Mouse (Mus musculus) macrophage (primary cell): Measurements from ENCODE around the gene Tuba4a. TPM values are rescaled to one million over a fixed set of nuclear protein-coding genes. Genes with fewer than 3 reads are reported as not detected.
A peak's percentile ranks its signal among the peaks of the same experiment; 100 is the strongest.

Experiments
- H3K27ac ChIP-seq: fragments of 350-480 bp; formaldehyde crosslinking; 2 replicates; pipeline ENCODE4 v1.9.0; 2021
- H3K36me3 ChIP-seq: fragments of 350-480 bp; formaldehyde crosslinking; 2 replicates; pipeline ENCODE4 v1.9.0; 2021; ENCODE audit errors: inconsistent target
- H3K4me3 ChIP-seq: fragments of 350-480 bp; formaldehyde crosslinking; 2 replicates; pipeline ENCODE4 v1.9.0; 2021; ENCODE audit errors: inconsistent target
- H3K79me2 ChIP-seq: fragments of 350-480 bp; formaldehyde crosslinking; 2 replicates; pipeline ENCODE4 v1.9.0; 2021; ENCODE audit errors: inconsistent target
- WGBS: methylation state at CpG from one replicate; pipeline ENCODE4 v1.1.7; 2026; ENCODE audit warnings: inconsistent platforms; ENCODE audit not compliant: missing documents; 5-methylcytosine and 5-hydroxymethylcytosine counted together
- polyA plus RNA-seq: library from polyadenylated mRNA; stranded (reverse); fragments of 250-400 nt; gene quantifications from 3 replicates; pipeline ENCODE4 v1.2.4, GENCODE M21; 2018; ENCODE audit warnings: inconsistent platforms

Gene Tuba4a
- polyA plus RNA-seq, 1 experiment from 2014 or later = 23.4 TPM

GRCm38 (mm10) chr1:75225473-75225872, 5.8 kb upstream of the Tuba4a start:
- Histone ChIP-seq H3K4me3 (no peak overlapping the region), H3K79me2 (no peaks in the 10 kb centered on the region), H3K36me3 (no peaks in the 10 kb centered on the region), H3K27ac (no peak overlapping the region)
- 40% methylated on average over 3 of the region's 3 CpGs for WGBS

DNA sequence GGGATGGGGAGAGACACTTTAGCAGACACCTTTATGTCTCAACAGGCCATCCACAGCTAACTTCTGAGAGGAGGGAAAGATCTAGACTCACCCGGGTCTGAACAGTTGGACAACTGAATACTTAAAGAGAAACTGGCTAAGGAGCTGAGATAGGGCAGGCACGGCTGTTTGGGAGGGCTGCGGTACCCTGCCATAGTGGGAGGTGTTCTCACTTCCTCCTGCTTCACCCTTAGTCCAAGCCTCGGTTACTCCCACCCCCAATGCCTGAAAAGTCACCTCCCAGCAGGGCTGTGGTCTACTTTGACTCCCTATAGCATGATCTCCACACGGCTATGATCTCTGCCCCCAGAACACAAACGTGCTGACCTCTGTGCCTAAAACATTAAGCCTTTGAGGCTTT, 3.9 kb upstream of the Tuba4a start:
- no peak overlapping the region for H3K4me3 ChIP-seq
- H3K27ac ChIP-seq = no peak overlapping the region
- 9% methylated on average over 6 of the region's 6 CpGs for WGBS
- H3K36me3 ChIP-seq = no peaks in the 10 kb centered on the region
- H3K79me2 ChIP-seq = peaks cover 5% of the 10 kb centered on the region; the same call in 1 of the 2 replicates

DNA sequence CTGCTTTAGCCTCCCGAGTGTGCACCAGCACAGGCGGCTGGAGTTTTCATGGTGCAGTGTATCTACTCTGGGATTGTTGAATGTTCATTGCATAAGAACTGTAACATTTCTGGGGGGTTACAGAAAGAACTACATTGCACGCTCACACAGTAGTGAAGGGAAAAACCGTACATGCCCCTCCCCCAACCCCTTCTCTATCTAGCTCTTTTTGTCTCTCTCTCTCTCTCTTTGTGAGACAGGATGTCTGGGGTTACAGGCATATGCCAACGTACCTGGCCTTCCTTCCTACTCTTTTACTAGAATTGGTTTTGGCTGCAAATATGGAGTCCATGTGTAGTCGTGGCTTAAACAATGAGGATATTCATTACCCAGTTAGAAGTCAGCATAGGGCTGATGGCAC, 3.3 kb upstream of the Tuba4a start:
- 44% methylated on average over 6 of the region's 6 CpGs for WGBS
- no peak overlapping the region for H3K27ac ChIP-seq
- H3K4me3 ChIP-seq = no peak overlapping the region
- no peaks in the 10 kb centered on the region for H3K36me3 ChIP-seq
- H3K79me2 ChIP-seq = peaks cover 11% of the 10 kb centered on the region; the same call in 1 of the 2 replicates

DNA sequence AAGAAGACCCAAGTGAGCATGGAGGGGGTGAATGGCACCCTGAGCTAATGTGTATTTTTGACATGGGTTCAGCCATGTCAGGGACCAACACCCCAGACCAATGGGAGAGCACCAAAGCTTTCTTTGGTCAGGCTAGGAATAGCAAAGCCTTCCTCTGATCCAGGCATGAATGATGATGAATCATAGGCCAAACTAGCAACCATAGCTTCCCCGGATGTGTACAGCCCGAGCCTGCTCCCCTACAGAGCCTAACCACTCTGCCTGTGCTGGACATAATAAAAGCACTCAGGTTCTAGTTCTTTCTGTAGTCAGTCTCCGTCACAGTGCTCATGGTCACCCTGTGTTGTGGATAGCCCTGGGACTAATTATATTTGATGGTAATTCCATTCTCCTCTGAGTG, 1.9 kb upstream of the Tuba4a start:
- H3K79me2 ChIP-seq = peaks cover 20% of the 10 kb centered on the region; the same call in 1 of the 2 replicates
- no peak overlapping the region for H3K27ac ChIP-seq
- WGBS = 87% methylated on average over 3 of the region's 3 CpGs
- no peaks in the 10 kb centered on the region for H3K36me3 ChIP-seq
- H3K4me3 ChIP-seq = no peak overlapping the region

- Histone ChIP-seq H3K4me3 (peak overlapping the region; percentile 89), H3K36me3 (peaks cover 15% of the 10 kb centered on the region; the same call in 1 of the 2 replicates), H3K27ac (peak overlapping the region; percentile 62), H3K79me2 (peaks cover 30% of the 10 kb centered on the region)
- 0% methylated on average over 24 of the region's 24 CpGs for WGBS
These were observed 587 bp downstream of the Tuba4a start for GRCm38 (mm10) chr1:75219078-75219477.

- under 1% methylated on average over 37 of the region's 38 CpGs for WGBS
- H3K36me3 ChIP-seq = peaks cover 21% of the 10 kb centered on the region; the same call in 1 of the 2 replicates
- H3K79me2 ChIP-seq = peaks cover 36% of the 10 kb centered on the region
- peak overlapping the region; percentile 89 for H3K4me3 ChIP-seq
- peak overlapping the region; percentile 62 for H3K27ac ChIP-seq
These were observed 1.3 kb downstream of the Tuba4a start for GRCm38 (mm10) chr1:75218227-75219001.

DNA sequence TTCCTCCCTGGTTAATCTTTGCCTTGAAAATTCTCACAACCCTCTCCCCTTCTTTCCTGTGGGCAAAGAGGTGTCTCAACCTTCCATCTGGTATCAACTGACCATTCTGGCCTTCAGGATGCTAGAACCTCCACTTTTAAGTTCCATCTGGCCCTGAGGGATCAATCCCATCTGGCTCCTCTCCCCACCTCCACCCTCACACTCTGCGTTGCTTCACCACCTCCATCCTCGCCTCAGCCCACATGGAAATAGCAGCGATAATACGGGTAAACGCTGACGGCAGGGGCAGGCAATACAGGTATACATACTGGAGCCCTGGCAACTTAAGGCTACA, 1.8 kb downstream of the Tuba4a start:
- Histone ChIP-seq H3K4me3 (peak overlapping the region; percentile 89), H3K27ac (no peak overlapping the region), H3K36me3 (peaks cover 21% of the 10 kb centered on the region; the same call in 1 of the 2 replicates), H3K79me2 (peaks cover 36% of the 10 kb centered on the region)
- 9% methylated on average over 6 of the region's 6 CpGs for WGBS

- peaks cover 45% of the 10 kb centered on the region for H3K79me2 ChIP-seq
- H3K36me3 ChIP-seq = peaks cover 21% of the 10 kb centered on the region; the same call in 1 of the 2 replicates
- 69% methylated on average over 11 of the region's 13 CpGs for WGBS
- H3K4me3 ChIP-seq = no peak overlapping the region
- no peak overlapping the region for H3K27ac ChIP-seq
These were observed 2.7 kb downstream of the Tuba4a start for GRCm38 (mm10) chr1:75216797-75217585.

DNA sequence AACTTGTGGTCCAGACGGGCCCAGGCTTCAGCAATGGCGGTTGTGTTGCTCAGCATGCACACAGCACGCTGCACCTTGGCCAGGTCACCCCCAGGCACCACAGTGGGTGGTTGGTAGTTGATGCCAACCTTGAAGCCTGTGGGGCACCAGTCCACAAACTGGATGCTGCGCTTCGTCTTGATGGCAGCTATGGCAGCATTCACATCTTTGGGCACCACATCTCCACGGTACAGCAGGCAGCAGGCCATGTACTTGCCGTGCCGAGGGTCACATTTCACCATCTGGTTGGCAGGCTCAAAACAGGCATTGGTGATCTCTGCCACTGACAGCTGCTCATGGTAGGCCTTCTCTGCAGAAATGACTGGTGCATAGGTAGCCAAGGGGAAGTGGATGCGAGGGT, 3.9 kb downstream of the Tuba4a start:
- WGBS = 73% methylated on average over 9 of the region's 9 CpGs
- Histone ChIP-seq H3K27ac (no peak overlapping the region), H3K4me3 (no peak overlapping the region), H3K36me3 (peaks cover 21% of the 10 kb centered on the region; the same call in 1 of the 2 replicates), H3K79me2 (peaks cover 57% of the 10 kb centered on the region)

DNA sequence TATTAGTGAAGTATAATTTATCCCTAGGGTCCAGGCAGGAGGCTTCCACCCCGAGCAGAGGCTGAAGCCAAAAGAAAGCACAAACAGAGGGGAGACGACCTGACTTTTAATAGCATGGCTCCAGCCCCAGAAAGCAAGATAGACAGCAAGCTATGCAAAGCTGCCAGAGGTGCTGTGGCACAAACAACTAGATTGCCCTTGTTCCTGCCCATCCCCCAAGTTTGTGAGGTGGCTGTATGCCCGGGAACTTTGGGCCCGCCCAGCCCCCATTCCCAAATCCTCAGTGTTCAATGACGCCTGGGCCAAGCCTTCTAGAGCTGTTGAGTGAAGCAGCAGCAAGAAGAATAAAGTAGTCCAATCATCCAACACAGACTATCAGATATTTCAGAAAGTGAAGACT, 4.8 kb downstream of the Tuba4a start:
- peaks cover 21% of the 10 kb centered on the region; the same call in 1 of the 2 replicates for H3K36me3 ChIP-seq
- 33% methylated on average over 5 of the region's 5 CpGs for WGBS

GRCm38 (mm10) chr1:75214442-75214841, 5.2 kb downstream of the Tuba4a start:
- H3K79me2 ChIP-seq = peaks cover 58% of the 10 kb centered on the region
- no peak overlapping the region for H3K27ac ChIP-seq
- WGBS = 70% methylated on average over 2 of the region's 2 CpGs
- no peak overlapping the region for H3K4me3 ChIP-seq
- H3K36me3 ChIP-seq = peaks cover 21% of the 10 kb centered on the region; the same call in 1 of the 2 replicates

More for the DNA sequence above, 4.8 kb downstream of the Tuba4a start:
- Histone ChIP-seq H3K4me3 (no peak overlapping the region), H3K79me2 (peaks cover 58% of the 10 kb centered on the region), H3K27ac (no peak overlapping the region)

- no peak overlapping the region for H3K4me3 ChIP-seq
- peaks cover 21% of the 10 kb centered on the region; the same call in 1 of the 2 replicates for H3K36me3 ChIP-seq
- WGBS = 7% methylated on average over 7 of the region's 7 CpGs
- H3K27ac ChIP-seq = no peak overlapping the region
- peaks cover 48% of the 10 kb centered on the region for H3K79me2 ChIP-seq
These were observed 6.6 kb downstream of the Tuba4a start for GRCm38 (mm10) chr1:75213096-75213495.

- no peak overlapping the region for H3K27ac ChIP-seq
- no peak overlapping the region for H3K4me3 ChIP-seq
- WGBS = 52% methylated on average over 4 of the region's 4 CpGs
- H3K79me2 ChIP-seq = peaks cover 43% of the 10 kb centered on the region
- peaks cover 21% of the 10 kb centered on the region; the same call in 1 of the 2 replicates for H3K36me3 ChIP-seq
These were observed 7.1 kb downstream of the Tuba4a start for GRCm38 (mm10) chr1:75212542-75212941.

- WGBS = 8% methylated on average over 17 of the region's 17 CpGs
- Histone ChIP-seq H3K36me3 (peaks cover 20% of the 10 kb centered on the region; the same call in 1 of the 2 replicates), H3K4me3 (peak overlapping the region; percentile 78), H3K27ac (peak overlapping the region; percentile 71), H3K79me2 (peaks cover 38% of the 10 kb centered on the region)
These were observed 8.4 kb downstream of the Tuba4a start for GRCm38 (mm10) chr1:75211141-75211708.
